Mouse (Mus musculus) c-Kit-positive CD71-positive TER-119-negative erythroid progenitor cells, embryonic 14.5 days (primary cell): ENCODE data around the gene Arpin.

Experiments used
- DNase-seq: peaks from one replicate; pipeline ENCODE4 v3.0.0-alpha.2; 2013; ENCODE audit warnings: low read depth

The Arpin gene

DNA sequence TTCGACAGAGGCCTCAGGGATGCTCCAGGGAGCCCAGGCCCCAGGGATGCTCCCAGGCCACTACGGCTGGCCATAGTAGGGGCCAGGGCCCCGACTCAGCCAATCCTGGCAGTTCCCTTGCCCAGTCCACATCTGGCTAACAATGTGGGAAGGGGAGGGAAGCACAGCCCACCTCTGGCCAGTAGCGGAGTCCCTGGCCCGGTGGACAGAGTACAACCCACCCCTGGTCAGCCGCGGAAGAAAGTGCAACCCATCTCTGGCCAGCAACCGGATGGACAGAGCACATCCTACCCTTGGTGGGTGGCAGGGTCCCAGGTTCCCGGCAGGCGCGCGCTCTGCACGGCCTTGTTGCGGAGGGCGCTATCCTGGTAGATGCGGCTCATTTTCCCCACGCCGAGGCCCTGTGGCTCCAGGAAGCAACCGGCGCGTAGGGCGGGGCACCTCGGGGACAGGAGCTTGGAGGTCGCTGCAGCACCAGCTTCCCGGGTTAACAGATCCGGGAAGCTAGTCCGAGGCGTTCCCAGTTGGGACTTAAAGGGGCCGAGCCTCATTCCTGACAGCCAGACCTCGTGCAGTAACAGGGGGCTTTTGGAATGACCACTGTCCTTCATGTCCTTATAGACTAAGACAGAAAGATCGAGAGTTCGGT, at the start of gene Arpin:
Gene Arpin (minus strand): TSS at position 498 of the 649 bp plus-strand sequence.
- DNase-seq, result no peak

DNA sequence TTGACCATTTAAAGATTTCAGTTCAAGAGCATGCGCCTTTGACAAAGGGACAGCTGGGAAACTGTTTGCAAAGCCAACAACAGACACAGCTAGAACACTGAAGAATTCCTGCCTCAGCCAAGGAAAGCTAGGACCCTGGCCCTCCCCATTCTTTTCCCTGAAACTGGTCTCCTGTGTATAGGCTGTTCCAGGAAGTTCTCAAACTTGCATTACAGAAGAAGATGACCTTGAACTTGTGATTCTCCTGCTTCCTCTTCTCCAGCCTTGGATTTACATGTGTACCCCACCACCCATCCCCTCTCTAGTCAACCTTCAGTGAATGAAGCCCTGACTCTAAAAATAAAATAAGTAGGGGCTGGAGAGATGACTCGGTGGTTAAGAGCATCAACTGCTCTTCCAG, 40.2 kb upstream of the Arpin start:
- no peak for DNase-seq

DNA sequence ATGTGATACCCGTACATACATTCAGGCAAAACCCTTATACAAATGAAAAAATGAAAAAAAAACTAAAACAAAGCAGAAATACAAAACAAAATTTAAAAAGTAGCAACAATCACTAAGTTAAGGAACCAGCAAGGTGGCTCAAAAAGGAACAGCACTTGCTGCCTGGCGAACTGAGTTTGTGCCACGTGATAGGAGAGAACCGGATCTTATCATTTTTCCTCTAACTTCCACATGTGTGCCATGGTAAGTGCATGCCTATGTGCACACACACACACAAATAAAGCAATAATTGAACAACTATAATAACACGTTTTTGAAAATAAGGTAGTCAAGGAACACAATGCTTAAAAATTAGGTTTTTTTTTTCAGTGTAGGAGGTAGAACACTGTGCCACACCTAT, 37.0 kb upstream of the Arpin start:
- no peak for DNase-seq

DNA sequence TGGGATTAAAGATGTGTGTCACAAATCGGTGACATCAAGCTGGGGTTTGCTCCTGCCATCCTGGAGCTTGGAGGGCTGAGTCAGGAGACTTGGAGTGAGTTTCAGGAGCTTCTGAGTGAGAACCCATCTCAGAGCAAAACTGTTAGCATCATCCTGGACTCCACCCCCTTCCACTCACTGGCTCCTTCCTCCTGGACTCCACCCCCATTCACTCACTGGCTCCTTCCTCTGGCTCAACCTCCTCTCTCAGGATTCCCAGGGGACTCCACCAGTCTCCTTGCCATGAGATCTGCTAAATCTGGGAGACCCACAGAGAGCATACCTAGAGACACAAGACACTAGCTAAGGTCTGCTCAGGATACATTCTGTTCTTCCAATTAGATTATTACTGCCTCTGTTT, 35.2 kb upstream of the Arpin start:
- DNase-seq, result no peak

DNA sequence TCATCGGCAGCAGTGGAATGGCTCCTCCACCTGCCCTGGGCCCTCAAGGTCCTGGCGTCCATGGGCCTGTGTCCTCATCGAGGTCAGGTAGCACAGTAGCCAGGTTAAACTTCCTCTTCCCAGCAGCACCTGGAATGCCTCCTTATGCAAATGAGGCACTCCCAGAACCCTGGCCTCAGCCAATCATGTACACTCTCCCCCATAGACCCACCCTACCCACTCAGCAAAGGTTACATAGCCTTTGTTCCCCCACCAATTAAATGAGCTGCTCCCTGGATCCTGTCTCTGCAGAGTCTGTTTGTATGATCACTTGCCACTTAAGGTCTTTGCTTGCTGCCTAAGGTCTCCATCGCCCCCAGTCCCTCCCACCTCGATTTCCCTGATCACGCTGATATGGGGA, 33.2 kb upstream of the Arpin start:
- no peak for DNase-seq

DNA sequence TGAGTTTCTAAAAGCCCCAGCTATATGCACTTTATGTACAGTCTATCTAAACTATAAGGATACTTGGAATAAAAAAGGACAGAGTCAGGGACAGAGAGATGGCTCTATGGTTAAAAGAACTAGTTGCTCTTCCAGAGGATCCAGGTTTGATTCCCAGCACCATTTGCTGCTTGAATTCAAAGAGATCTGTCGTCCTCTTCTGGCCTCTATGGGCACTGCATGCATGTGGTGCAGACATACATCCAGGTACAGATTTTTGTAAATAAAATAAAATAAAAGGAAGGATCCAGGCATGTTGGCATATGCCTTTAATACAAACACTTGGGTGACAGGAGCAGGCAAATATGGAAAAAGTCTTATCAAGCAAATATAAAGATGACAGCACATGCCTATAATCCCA, 26.4 kb upstream of the Arpin start:
- DNase-seq, result no peak

DNA sequence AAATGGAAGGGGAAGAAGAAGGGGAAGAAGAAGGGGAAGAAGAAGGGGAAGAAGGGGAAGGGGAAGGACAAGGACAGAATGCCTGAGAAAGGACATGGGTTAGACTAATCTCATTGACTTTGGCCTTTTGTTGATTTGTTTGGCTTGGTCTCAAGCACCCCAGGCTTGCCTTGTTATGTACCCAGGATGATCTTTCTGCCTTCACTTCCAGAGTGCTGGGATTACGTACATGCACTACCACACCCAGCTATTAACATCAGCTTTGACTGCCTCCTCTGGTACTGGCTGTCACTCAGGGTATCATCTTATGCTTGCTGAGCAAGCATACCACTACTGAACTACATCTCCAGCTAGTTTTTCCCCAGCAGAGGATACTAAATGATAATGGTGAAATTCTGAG, 21.0 kb upstream of the Arpin start:
- no peak for DNase-seq

DNA sequence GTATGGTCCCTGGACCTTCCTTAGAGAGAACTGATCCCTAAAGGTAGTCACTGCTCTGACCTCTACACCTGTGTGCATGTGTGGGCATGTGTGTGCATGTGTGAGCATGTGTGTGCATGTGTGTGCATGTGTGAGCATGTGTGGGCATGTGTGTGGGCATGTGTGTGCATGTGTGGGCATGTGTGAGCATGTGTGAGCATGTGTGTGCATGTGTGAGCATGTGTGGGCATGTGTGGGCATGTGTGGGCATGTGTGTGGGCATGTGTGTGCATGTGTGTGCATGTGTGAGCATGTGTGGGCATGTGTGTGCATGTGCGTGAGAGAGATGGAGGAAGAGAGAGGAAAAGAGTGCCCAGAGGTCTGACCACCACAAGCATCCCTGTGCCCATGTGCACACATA, 19.7 kb upstream of the Arpin start:
- DNase-seq, result no peak

DNA sequence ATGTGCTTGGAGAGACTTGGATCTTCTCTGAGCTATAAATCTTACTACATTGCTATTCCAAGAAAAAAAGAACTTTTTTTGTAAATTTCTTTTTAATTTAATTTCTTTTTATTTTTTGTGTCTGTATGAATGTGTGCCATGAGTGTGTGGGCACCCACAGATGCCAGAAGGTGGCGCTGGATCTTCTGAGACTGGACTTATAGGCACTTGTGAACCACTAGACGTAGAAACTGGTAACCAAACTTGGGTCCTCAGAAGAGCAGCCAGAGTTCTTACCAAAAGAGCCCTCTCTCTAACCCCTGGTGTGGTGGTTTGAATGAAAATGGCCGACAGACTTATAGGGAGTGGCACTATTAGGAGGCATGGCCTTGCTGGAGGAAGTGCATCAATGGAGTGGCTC, 15.9 kb upstream of the Arpin start:
- DNase-seq, result no peak

DNA sequence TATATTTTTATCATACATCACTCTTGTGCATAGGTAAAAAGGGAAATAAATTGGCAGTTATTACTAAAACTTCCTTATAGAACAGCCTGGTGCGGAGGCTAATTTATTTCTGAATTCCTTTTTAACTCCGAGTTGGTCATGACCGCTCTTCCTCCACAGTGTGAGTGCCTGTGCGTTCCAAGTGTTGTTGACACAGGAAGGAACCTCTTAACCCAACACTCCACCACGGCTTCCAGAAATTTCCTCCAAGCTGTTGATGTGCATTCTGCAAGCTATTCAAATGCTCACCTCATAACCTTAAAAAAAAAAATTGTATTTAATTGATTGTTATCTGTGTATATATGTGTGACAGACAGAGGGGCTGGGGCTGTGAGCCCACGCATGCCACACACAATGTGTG, 15.1 kb upstream of the Arpin start:
- DNase-seq, result no peak

DNA sequence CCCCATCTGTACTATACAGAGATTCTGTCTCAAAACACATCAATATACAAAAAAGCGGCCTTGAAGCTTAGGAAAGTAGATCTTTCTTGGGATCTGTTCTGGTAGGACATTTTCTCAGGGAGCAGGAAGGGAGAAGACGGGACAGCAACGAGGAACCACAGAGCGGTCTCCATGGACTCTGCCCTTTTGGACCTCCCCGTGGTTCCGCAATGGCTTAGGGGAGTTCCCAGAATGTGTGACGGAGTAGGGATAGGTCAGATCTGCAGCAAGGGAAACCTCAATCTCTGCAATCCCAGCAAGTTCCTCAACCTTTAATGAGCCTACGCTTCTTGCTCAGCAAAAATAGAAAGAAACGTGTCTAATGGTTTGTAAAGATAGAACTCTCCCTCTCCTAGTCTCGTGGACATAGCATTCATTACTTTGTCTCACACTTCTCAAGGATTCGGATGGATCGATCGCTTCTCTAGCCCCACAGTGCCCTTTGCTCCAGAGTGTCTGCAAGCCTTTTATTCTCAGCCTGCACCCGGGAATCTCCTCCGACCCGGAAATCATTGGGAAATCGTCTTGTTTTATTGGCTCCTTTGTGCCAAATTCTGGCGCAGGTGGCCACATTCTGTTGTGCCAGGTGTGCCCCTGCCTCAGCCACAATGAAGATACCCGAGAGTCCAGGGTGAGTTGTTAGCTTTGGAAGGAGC, 499 bp upstream of the Arpin start:
- DNase-seq, result no peak

DNA sequence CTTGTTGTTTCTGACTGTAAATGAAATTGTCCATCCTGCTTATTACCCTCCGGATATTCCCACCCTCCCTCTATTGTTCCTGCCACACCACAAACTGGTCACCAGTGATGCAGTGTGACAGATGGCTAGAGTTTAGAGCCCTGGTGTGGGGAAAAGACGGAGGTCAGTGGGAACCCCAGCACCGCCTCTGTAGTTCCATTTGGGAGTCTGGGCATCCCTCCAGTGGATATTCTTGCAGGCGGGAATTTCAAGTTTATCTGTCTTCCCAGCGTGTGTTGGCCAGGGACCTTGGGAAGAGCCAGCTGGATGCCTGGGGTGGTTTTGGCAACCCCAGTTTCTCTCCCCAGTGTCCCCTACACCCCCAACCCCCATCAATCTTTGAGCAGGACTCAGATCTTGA, 698 bp downstream of the Arpin start:
- no peak for DNase-seq

DNA sequence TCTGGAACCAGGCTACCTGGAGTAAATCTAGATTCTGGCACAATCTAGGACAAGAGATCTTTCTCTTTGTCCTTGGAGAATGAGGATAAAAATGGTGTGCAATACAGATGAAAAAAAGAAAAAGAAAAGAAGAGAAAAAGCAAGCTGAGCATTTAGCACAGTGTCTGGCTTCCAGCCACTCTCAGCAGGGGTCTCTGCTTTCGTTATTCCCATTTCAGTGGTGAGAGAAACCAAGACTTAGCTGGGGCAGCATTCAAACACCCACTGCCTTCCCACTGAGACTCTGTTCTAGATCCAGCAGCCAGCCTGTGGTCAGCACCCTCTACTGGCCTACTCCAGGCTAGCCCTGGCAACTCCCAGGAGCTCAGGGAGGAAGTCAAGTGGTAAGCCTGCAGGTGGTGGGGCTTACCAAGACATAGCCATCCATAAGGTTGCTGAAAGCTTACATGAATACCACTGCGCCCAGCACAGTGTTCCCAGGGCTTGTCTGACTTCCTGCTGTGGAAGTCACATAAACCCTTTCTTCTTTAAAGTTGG, 6.6 kb downstream of the Arpin start:
- no peak for DNase-seq

DNA sequence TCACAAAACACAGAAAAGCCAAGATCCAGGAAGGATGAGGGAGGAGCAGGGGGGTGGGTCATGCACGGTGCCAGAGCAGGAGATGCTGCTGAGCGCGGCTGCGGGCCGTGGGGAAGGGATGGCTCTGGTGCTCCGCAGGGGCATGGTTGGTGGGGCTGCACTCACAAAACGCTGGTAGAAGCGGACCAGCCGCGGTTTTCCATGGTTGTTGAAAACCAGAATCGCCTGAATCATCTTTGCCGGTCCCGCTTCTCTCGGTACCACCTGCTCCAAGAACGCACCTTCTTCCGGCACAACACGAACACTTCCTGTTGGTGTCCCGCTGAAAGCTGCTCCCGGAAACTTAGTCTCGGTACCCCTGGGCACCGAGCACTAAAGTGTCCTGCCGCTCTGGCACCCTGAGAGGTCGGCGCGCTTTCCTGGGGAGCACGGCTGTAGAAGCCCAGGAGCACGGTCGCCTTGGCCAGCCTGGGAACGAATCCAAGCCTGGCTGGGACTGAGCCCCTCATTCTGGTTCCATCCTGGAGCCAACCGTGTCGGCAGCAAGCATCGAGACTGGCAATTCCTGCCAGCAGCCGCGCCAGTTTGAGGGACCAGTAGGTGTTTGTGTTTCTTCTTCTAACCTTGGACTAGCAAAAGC, 14.7 kb downstream of the Arpin start, which contains the start of gene Ap3s2:
Gene Ap3s2 (minus strand): TSS at position 306 of the 640 bp plus-strand sequence.
- DNase-seq, result peak; percentile 86

DNA sequence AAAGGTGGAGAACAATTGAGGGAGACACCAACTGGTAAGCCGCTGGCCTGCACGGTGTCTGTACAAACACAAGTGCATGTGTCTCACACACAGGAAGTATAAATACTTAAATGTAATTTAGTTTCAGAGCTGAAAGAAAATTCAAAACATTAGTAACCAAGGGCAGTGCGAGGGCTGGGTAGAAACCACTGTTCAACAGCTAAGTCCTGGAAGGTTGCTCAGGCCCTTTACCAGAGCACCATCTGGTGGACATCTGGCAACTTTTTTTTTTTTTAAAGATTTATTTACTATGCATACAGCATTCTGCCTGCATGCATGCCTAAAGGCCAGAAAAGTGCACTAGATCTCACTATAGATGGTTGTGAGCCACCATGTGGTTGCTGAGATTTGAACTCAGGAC, 20.6 kb downstream of the Arpin start:
- peak; percentile 34 for DNase-seq

DNA sequence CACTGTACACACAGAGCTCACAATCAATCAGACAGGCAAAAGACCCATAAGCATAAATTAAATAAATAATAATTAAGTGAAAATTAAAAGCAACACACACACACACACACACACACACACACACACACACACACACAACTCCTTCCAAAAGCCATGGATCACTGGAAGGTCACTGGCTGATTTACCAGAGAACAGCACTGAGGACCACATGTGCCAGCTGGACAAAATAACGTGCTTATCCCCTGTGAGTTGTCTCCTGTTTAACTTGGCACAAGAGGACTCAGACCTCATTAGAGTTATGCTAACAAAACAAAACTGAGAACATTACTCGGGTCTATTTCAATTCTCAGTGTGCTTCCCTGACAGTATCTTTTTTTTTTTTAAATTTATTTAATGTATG, 27.8 kb downstream of the Arpin start:
- DNase-seq, result no peak

DNA sequence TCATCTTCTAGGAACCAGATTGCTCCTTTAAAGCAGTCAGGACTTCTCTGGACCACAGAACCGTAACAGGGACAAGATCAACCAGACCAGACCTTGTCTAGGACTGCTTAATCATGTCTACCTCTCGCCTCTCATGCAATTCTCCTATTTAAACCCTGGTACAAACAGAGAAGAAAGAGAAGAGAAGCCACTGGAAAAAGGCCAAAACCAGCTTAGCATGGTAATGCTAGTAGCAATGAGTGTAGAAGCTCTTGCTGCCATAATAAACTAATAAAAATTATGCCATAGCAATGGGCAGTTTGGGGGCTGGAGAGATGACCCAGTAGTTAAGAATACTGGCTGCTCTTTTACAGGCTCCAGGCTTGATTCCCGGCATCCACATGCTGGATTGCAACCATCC, 28.2 kb downstream of the Arpin start:
- DNase-seq, result no peak

DNA sequence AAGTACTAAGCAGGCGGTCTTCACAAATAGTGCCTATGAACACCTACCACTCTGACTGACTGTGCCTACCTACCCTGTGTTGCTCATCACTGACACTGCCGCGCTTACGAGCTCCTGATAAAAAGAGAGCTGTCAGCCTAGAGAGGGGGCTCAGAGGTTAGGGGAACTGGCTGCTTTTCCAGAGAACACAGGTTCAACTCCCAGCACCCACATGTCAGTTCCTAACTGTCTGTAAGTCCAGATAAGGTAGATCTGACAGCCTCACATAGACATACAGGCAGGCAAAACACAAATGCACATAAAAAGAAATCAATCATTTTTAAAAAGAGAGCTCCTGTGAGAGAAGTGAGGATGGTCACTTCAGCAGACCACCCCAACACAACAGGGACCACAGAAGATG, 30.0 kb downstream of the Arpin start:
- DNase-seq, result no peak

DNA sequence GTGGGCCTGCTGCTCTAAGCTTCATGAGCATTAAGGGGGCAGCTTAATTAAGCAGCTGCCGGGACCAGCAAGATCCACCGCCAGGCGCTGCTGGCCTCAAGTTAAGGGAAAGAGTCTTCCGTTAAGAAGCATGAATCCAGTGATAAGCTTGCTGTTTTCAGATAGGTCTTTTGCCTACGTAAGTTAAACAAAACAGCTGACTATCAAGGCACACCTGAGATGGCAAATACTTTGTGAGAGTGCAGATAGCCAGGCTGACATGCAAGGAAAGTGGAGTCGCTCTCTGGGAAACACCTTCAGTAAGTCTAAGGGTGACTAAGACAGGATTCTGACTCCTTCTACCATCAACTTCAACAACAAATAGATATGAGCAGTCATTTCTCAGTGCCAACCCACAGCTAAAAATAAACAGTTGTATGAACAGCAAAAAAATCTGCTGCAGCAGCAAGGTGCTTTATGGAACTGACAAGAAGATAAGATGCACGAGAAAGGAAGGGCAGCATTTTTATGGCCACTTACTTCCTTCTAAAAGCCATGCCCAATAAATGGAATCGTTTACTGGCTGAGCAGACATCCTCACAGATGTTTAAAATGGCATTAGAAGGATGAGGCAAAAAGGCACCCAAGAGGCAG, 31.9 kb downstream of the Arpin start:
- no peak for DNase-seq

DNA sequence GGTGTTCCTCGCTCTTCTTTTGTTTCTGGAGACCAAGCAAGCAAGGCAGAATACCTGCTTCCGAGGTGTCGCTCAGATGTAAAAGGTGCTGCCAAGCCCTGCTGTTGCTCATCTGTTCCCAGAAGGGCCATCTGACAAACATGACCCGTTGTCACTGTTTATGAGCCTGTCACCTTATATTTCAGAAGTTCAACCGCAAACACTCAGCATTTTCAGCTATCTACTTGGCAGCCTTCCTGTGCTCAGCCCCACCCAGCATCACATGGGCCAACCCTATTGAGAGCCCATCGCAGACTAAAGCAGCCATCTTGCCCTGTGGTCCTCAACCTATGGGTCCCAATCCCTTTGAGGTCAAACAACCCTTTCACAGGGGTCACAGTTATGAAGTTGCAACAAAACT, 34.4 kb downstream of the Arpin start:
- DNase-seq, result no peak

DNA sequence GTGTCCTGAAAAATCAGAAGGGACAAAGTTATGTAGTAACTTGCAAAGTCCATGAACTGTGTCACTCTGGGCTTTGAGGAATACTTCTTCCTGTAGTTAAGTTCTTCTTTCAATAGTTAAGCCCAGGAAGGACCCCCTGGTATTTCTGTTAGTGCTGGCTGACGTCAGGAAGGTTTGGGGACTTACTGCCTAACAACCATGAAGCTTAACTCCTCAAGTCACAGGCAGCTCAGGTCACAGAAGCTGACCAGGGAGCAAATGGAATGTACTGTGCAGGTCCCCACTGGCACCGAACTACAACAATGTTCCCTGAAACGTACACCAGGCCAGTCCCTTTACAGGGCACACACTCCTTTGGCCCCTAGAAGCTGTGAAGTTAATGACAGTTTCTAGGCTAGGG, 39.9 kb downstream of the Arpin start:
- no peak for DNase-seq

DNA sequence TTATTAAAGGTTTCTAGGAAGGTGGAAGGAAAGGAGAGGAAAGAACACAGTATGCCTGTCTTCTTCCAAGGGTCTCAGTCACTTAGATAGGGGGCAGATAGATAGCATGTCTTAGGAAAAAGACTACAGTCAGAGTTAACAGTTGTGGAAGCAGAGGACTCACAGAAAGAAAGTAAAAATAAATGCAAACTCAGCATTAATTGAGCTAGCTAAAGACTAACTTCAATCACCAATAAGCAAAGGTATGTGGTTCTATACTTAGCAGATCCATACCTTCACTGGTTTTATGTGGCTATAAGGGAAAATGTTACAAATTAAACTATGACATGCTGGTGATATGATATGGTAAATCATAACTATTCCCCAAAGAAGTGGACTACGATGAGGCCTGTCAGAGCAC, 40.4 kb downstream of the Arpin start:
- no peak for DNase-seq
